Mouse (Mus musculus): Measurements from ENCODE around the gene Tekt3. TPM values are rescaled to one million over a fixed set of nuclear protein-coding genes. Genes with fewer than 3 reads are reported as not detected.

The Tekt3 gene
- polyA plus RNA-seq, 1 experiment from 2014 or later = not detected

GRCm38 (mm10) chr11:63132501-63133435, 71.3 kb downstream of the Tekt3 start:
- Histone ChIP-seq H3K9ac (replicated peaks; ENCODE audit: low read depth, low read length) (peak overlapping the region; percentile 48), H3K4me3 (ENCODE audit: low read depth, low read length) (peak overlapping the region; percentile 48), H3K4me1 (ENCODE audit: control insufficient read depth, insufficient read depth, low read length) (peaks cover 15% of the 10 kb centered on the region; the same call in 1 of the 2 replicates), H3K36me3 (ENCODE audit: control insufficient read depth, insufficient read depth, low read length) (no peaks in the 10 kb centered on the region), H3K27me3 (ENCODE audit: control insufficient read depth, insufficient read depth, low read length) (peaks cover 37% of the 10 kb centered on the region), H3K4me2 (ENCODE audit: low read depth, low read length) (peak overlapping the region; percentile 96), H3K9me3 (ENCODE audit: control insufficient read depth, low read length) (no peaks in the 10 kb centered on the region), H3K27ac (ENCODE audit: low read depth, low read length) (peak overlapping the region; percentile 65)
- peak; percentile 54 for ATAC-seq (ENCODE audit: low read depth)
- under 1% methylated on average over 65 of the region's 66 CpGs for WGBS

DNA sequence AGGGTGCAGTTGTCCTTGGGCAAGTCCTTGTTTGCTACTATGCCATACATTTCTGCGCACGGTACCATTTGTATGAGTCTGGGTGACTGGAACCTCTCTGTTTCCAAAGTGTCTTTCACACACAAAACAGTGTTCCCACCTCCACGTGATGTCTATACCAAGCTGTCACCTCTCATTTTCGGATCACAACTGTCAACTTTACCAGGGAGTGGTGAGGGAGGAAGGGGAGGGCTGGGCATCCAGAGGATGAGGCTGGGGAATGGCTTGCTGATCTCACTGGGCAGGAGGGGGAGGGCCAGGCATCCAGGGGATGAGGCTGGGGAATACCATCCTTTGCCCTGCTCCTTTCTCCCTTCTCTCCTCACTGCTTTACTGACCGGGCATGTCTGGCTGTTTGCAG, 72.6 kb downstream of the Tekt3 start:
- H3K4me1 ChIP-seq (ENCODE audit: control insufficient read depth, insufficient read depth, low read length) = peaks cover 15% of the 10 kb centered on the region; the same call in 1 of the 2 replicates
- no peak overlapping the region for H3K4me2 ChIP-seq (ENCODE audit: low read depth, low read length)
- no peak overlapping the region for H3K9ac ChIP-seq (replicated peaks; ENCODE audit: low read depth, low read length)
- 92% methylated on average over 5 of the region's 5 CpGs for WGBS
- H3K27ac ChIP-seq (ENCODE audit: low read depth, low read length) = no peak overlapping the region
- no peak overlapping the region for H3K4me3 ChIP-seq (ENCODE audit: low read depth, low read length)
- no peaks in the 10 kb centered on the region for H3K9me3 ChIP-seq (ENCODE audit: control insufficient read depth, low read length)
- H3K27me3 ChIP-seq (ENCODE audit: control insufficient read depth, insufficient read depth, low read length) = peaks cover 37% of the 10 kb centered on the region
- H3K36me3 ChIP-seq (ENCODE audit: control insufficient read depth, insufficient read depth, low read length) = no peaks in the 10 kb centered on the region
- no peak for ATAC-seq (ENCODE audit: low read depth)

DNA sequence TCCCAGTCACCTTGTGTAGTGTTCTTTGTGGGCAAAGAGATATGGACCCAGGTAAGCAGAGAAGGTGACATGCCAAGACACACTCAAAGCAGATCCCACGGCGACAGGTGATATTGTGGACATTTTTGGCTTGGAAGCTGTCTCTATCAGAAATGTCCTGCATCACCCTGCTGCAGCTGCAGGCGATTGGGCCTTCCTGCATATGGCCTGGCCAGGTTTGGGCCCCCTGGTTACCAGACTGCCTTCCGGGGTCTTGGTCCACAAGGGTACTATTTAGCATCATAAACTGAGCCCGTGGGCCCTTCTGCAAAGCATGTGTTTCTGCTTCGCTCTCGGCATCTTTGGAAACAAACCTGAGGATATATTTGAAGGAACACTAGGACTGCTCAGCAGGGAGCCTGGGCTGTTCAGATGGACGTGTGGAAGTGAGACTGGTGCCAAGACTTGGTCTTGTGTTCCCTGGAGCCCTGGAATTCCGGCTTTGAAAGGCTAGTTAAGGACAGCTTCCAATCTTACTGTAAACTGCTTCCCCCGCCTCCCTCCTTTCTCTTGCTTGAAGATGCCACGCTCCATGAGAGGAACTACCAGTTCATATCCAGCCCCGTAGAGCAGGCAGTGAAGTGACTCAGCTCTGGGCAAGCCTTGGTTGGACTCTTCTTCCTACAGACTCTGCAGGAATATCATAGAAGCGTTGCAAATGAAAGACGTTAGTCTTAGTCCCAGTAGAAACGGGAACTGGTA, 73.5 kb downstream of the Tekt3 start:
- Histone ChIP-seq H3K4me2 (ENCODE audit: low read depth, low read length) (no peak overlapping the region), H3K27me3 (ENCODE audit: control insufficient read depth, insufficient read depth, low read length) (peaks cover 32% of the 10 kb centered on the region), H3K9me3 (ENCODE audit: control insufficient read depth, low read length) (no peaks in the 10 kb centered on the region), H3K4me3 (ENCODE audit: low read depth, low read length) (no peak overlapping the region), H3K4me1 (ENCODE audit: control insufficient read depth, insufficient read depth, low read length) (peaks cover 15% of the 10 kb centered on the region; the same call in 1 of the 2 replicates), H3K36me3 (ENCODE audit: control insufficient read depth, insufficient read depth, low read length) (no peaks in the 10 kb centered on the region), H3K27ac (ENCODE audit: low read depth, low read length) (no peak overlapping the region), H3K9ac (replicated peaks; ENCODE audit: low read depth, low read length) (no peak overlapping the region)
- WGBS = 71% methylated on average over 15 of the region's 15 CpGs
- no peak for ATAC-seq (ENCODE audit: low read depth)

DNA sequence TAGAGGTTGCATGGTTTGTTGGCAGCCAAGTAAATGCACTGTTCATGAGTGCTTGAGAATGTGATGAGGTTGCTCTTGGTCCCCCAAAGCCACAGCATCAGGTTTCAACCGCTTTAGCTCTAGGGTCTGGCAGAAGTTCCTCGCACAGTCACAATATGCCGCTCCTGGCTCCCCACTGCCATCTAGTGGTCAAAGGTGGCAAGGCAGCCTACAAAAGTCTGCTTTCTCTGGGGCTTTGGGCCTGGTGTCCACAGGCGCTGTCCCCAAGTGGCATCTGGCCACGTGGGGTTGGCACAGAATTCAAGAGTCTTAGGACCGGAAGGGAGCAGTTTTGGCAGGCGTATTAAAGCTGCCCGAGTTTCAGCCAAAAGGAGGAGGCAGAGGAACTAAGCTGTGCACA, 74.2 kb downstream of the Tekt3 start:
- no peak overlapping the region for H3K4me2 ChIP-seq (ENCODE audit: low read depth, low read length)
- peaks cover 27% of the 10 kb centered on the region for H3K27me3 ChIP-seq (ENCODE audit: control insufficient read depth, insufficient read depth, low read length)
- ATAC-seq (ENCODE audit: low read depth) = peak; percentile 82
- WGBS = 7% methylated on average over 8 of the region's 8 CpGs
- no peak overlapping the region for H3K27ac ChIP-seq (ENCODE audit: low read depth, low read length)
- no peak overlapping the region for H3K4me3 ChIP-seq (ENCODE audit: low read depth, low read length)
- no peaks in the 10 kb centered on the region for H3K9me3 ChIP-seq (ENCODE audit: control insufficient read depth, low read length)
- no peaks in the 10 kb centered on the region for H3K36me3 ChIP-seq (ENCODE audit: control insufficient read depth, insufficient read depth, low read length)
- H3K9ac ChIP-seq (replicated peaks; ENCODE audit: low read depth, low read length) = no peak overlapping the region
- peaks cover 15% of the 10 kb centered on the region; the same call in 1 of the 2 replicates for H3K4me1 ChIP-seq (ENCODE audit: control insufficient read depth, insufficient read depth, low read length)

- Histone ChIP-seq H3K27me3 (ENCODE audit: control insufficient read depth, insufficient read depth, low read length) (peaks cover 21% of the 10 kb centered on the region), H3K36me3 (ENCODE audit: control insufficient read depth, insufficient read depth, low read length) (no peaks in the 10 kb centered on the region), H3K4me2 (ENCODE audit: low read depth, low read length) (no peak overlapping the region), H3K9me3 (ENCODE audit: control insufficient read depth, low read length) (no peaks in the 10 kb centered on the region), H3K9ac (replicated peaks; ENCODE audit: low read depth, low read length) (no peak overlapping the region), H3K4me3 (ENCODE audit: low read depth, low read length) (no peak overlapping the region), H3K27ac (ENCODE audit: low read depth, low read length) (no peak overlapping the region), H3K4me1 (ENCODE audit: control insufficient read depth, insufficient read depth, low read length) (peaks cover 12% of the 10 kb centered on the region; the same call in 1 of the 2 replicates)
- WGBS = 74% methylated on average over 6 of the region's 6 CpGs
- no peak for ATAC-seq (ENCODE audit: low read depth)
These were observed 74.8 kb downstream of the Tekt3 start for GRCm38 (mm10) chr11:63136205-63136604.

DNA sequence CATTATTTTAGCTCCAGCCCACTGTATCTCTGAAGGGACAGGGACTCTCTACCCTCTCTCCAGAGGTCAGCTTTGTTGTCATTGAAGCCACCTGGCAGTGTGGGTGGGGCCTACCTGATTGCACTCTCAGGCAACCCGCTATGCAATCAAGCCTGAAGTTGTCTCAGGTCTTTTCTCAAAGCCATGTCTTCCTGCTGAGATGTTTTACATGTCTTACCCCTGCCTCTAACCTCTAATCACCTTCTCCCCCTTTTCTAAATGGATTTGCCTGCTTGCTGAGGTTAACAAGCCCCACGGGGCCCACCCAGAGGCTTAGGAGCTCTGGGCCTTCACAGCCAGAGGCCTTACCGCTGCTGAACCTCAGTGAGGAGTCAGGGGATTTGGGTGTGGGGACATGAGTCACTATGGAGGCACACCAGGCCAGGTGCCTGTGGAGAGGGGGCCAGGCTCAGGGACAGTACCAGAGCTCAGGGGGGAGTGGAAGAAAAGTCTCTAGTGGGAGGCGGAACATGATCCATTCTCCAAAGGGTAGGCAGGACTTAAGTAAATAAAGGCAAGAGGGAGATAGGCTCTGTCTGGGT, 75.5 kb downstream of the Tekt3 start:
- Histone ChIP-seq H3K9me3 (ENCODE audit: control insufficient read depth, low read length) (no peaks in the 10 kb centered on the region), H3K4me3 (ENCODE audit: low read depth, low read length) (no peak overlapping the region), H3K36me3 (ENCODE audit: control insufficient read depth, insufficient read depth, low read length) (no peaks in the 10 kb centered on the region), H3K27ac (ENCODE audit: low read depth, low read length) (no peak overlapping the region), H3K4me2 (ENCODE audit: low read depth, low read length) (no peak overlapping the region), H3K9ac (replicated peaks; ENCODE audit: low read depth, low read length) (no peak overlapping the region), H3K4me1 (ENCODE audit: control insufficient read depth, insufficient read depth, low read length) (peaks cover 9% of the 10 kb centered on the region; the same call in 1 of the 2 replicates), H3K27me3 (ENCODE audit: control insufficient read depth, insufficient read depth, low read length) (peaks cover 14% of the 10 kb centered on the region; the same call in 1 of the 2 replicates)
- ATAC-seq (ENCODE audit: low read depth) = no peak
- 67% methylated on average over 4 of the region's 4 CpGs for WGBS

- Histone ChIP-seq H3K4me2 (ENCODE audit: low read depth, low read length) (no peak overlapping the region), H3K9ac (replicated peaks; ENCODE audit: low read depth, low read length) (no peak overlapping the region), H3K4me3 (ENCODE audit: low read depth, low read length) (no peak overlapping the region), H3K27me3 (ENCODE audit: control insufficient read depth, insufficient read depth, low read length) (no peaks in the 10 kb centered on the region), H3K9me3 (ENCODE audit: control insufficient read depth, low read length) (no peaks in the 10 kb centered on the region), H3K36me3 (ENCODE audit: control insufficient read depth, insufficient read depth, low read length) (no peaks in the 10 kb centered on the region), H3K27ac (ENCODE audit: low read depth, low read length) (no peak overlapping the region), H3K4me1 (ENCODE audit: control insufficient read depth, insufficient read depth, low read length) (no peaks in the 10 kb centered on the region)
- 76% methylated on average over 3 of the region's 3 CpGs for WGBS
- ATAC-seq (ENCODE audit: low read depth) = no peak
These were observed 77.3 kb downstream of the Tekt3 start for GRCm38 (mm10) chr11:63138739-63139138.

DNA sequence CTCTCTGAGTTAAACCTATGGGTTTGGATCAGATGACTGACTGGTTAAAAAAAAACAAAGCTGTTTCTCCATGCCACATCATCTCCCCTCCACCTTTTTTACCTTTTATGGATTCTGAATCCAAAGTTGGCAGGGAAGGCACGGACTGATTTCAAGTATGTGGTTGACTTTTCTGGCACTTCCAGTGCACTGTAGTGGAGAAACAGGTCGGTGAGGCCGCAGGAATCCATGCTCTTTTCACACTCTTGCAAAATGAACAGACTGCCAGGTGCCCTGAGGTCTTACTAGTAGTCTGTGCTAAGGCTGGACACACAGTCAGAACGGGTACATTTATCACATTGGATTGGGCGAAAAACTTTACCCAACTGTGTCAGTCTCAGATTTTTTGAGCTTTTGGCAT, 80.9 kb downstream of the Tekt3 start:
- Histone ChIP-seq H3K27me3 (ENCODE audit: control insufficient read depth, insufficient read depth, low read length) (no peaks in the 10 kb centered on the region), H3K4me2 (ENCODE audit: low read depth, low read length) (no peak overlapping the region), H3K9me3 (ENCODE audit: control insufficient read depth, low read length) (no peaks in the 10 kb centered on the region), H3K9ac (replicated peaks; ENCODE audit: low read depth, low read length) (no peak overlapping the region), H3K4me3 (ENCODE audit: low read depth, low read length) (no peak overlapping the region), H3K27ac (ENCODE audit: low read depth, low read length) (no peak overlapping the region), H3K4me1 (ENCODE audit: control insufficient read depth, insufficient read depth, low read length) (no peaks in the 10 kb centered on the region), H3K36me3 (ENCODE audit: control insufficient read depth, insufficient read depth, low read length) (no peaks in the 10 kb centered on the region)
- ATAC-seq (ENCODE audit: low read depth) = no peak
- 95% methylated on average over 5 of the region's 5 CpGs for WGBS
